Mouse (Mus musculus) lung, adult 2 months (tissue): ENCODE data around the gene Coro1c. TPM values are rescaled to one million over a fixed set of nuclear protein-coding genes. Genes with fewer than 3 reads are reported as not detected.

Source experiments
- DNase-seq: peaks from one replicate; pipeline ENCODE4 v3.0.0; 2022
- H3K4me1 ChIP-seq: fragments of 200-500 bp; 2 replicates; pipeline ENCODE4 v1.6.1; 2011; ENCODE audit warnings: low read length; ENCODE audit not compliant: control insufficient read depth, insufficient read depth
- H3K4me3 ChIP-seq: fragments of 200-500 bp; replicated peaks from 2 replicates; pipeline ENCODE3; 2011; ENCODE audit warnings: low read depth, mild to moderate bottlenecking, control low read depth, low read length; ENCODE audit errors: extremely low read depth
- CTCF ChIP-seq: fragments of 200-500 bp; IDR thresholded peaks from 2 replicates; pipeline ENCODE4 v1.5.1; 2011; ENCODE audit warnings: mild to moderate bottlenecking, low read length, control low read depth; ENCODE audit not compliant: insufficient read depth
- POLR2A ChIP-seq: fragments of 200-500 bp; IDR thresholded peaks from 2 replicates; pipeline ENCODE4 v1.6.1; 2011; ENCODE audit warnings: low read depth, mild to moderate bottlenecking, control low read depth, low read length, borderline replicate concordance; ENCODE audit errors: extremely low read depth
- WGBS: fragments of 180-500 bp; shearing (Covaris S2); methylation state at CpG from one replicate; pipeline ENCODE4 v1.1.7; 2018; 5-methylcytosine and 5-hydroxymethylcytosine counted together
- polyA plus RNA-seq: library from polyadenylated mRNA; depleted of rRNA; stranded (reverse); fragments of >200 nt; gene quantifications from 2 replicates; pipeline ENCODE4 v1.2.3, GENCODE M21; 2012

The Coro1c gene
- polyA plus RNA-seq, 1 experiment, result 104 TPM

- DNase-seq, result no peak
- WGBS, result 6% methylated on average over 17 of the region's 17 CpGs
- peak overlapping the region; percentile 83 for H3K4me3 ChIP-seq
- TF ChIP-seq POLR2A (no peak), CTCF (no peak)
- H3K4me1 ChIP-seq, result peaks cover 30% of the 10 kb centered on the region
These were observed 1.4 kb downstream of the Coro1c start for GRCm38 (mm10) chr5:113906958-113907735.

GRCm38 (mm10) chr5:113904987-113905386 is 3.6 kb downstream of the Coro1c start:
- no peak overlapping the region for H3K4me3 ChIP-seq
- no peak for DNase-seq
- TF ChIP-seq POLR2A (no peak), CTCF (no peak)
- 36% methylated on average over 4 of the region's 4 CpGs for WGBS
- H3K4me1 ChIP-seq, result peaks cover 35% of the 10 kb centered on the region

GRCm38 (mm10) chr5:113902983-113903382 is 5.6 kb downstream of the Coro1c start:
- no peak for DNase-seq
- WGBS, result 69% methylated on average over 5 of the region's 5 CpGs
- TF ChIP-seq CTCF (no peak), POLR2A (no peak)
- Histone ChIP-seq H3K4me3 (no peak overlapping the region), H3K4me1 (peaks cover 40% of the 10 kb centered on the region)

- peaks cover 45% of the 10 kb centered on the region for H3K4me1 ChIP-seq
- peak; percentile 14 for DNase-seq
- no peak for TF ChIP-seq POLR2A
- no peak for TF ChIP-seq CTCF
- WGBS, result 22% methylated on average over 6 of the region's 6 CpGs
- no peak overlapping the region for H3K4me3 ChIP-seq
These were observed 6.5 kb downstream of the Coro1c start for GRCm38 (mm10) chr5:113902017-113902416.

- 38% methylated on average over 8 of the region's 8 CpGs for WGBS
- peak; percentile 59 for DNase-seq
- TF ChIP-seq CTCF (no peak), POLR2A (no peak)
- no peak overlapping the region for H3K4me3 ChIP-seq
- H3K4me1 ChIP-seq, result peaks cover 40% of the 10 kb centered on the region
These were observed 7.4 kb downstream of the Coro1c start for GRCm38 (mm10) chr5:113901074-113901571.

- WGBS, result 51% methylated on average over 12 of the region's 12 CpGs
- DNase-seq, result no peak
- peaks cover 37% of the 10 kb centered on the region for H3K4me1 ChIP-seq
- TF ChIP-seq CTCF, result no peak
- H3K4me3 ChIP-seq, result no peak overlapping the region
These were observed 9.0 kb downstream of the Coro1c start for GRCm38 (mm10) chr5:113899543-113899942.

- no peak for TF ChIP-seq CTCF
- no peak for TF ChIP-seq POLR2A
- no peak for DNase-seq
- WGBS, result 44% methylated on average over 7 of the region's 7 CpGs
- Histone ChIP-seq H3K4me3 (no peak overlapping the region), H3K4me1 (peaks cover 33% of the 10 kb centered on the region)
These were observed 16.6 kb downstream of the Coro1c start for GRCm38 (mm10) chr5:113892005-113892404.

GRCm38 (mm10) chr5:113890874-113891273 is 17.7 kb downstream of the Coro1c start:
- Histone ChIP-seq H3K4me1 (peaks cover 27% of the 10 kb centered on the region), H3K4me3 (no peak overlapping the region)
- 42% methylated on average over 18 of the region's 18 CpGs for WGBS
- no peak for TF ChIP-seq CTCF
- DNase-seq, result no peak

GRCm38 (mm10) chr5:113889912-113890311 is 18.6 kb downstream of the Coro1c start:
- no peak for DNase-seq
- H3K4me1 ChIP-seq, result peaks cover 25% of the 10 kb centered on the region
- WGBS, result 36% methylated on average over 4 of the region's 4 CpGs

GRCm38 (mm10) chr5:113889181-113889906 is 19.2 kb downstream of the Coro1c start:
- 15% methylated on average over 19 of the region's 19 CpGs for WGBS
- TF ChIP-seq CTCF (no peak), POLR2A (no peak)
- no peak for DNase-seq
- peaks cover 26% of the 10 kb centered on the region for H3K4me1 ChIP-seq
- no peak overlapping the region for H3K4me3 ChIP-seq

More at GRCm38 (mm10) chr5:113889912-113890311, 18.6 kb downstream of the Coro1c start:
- H3K4me3 ChIP-seq, result no peak overlapping the region
- TF ChIP-seq POLR2A (no peak), CTCF (no peak)
